Mouse (Mus musculus): ENCODE measurements around the gene Gpr3. TPM values are rescaled to one million over a fixed set of nuclear protein-coding genes. Genes with fewer than 3 reads are reported as not detected.

Gpr3 gene
- total RNA-seq, 2 experiments from 2014 or later = 0.36 to 0.99 TPM

- peak; percentile 58 for DNase-seq
These were observed 14.5 kb downstream of the Gpr3 start for GRCm38 (mm10) chr4:133197801-133198286.

- no peak for DNase-seq
These were observed 15.0 kb downstream of the Gpr3 start for GRCm38 (mm10) chr4:133197355-133197754.

DNA sequence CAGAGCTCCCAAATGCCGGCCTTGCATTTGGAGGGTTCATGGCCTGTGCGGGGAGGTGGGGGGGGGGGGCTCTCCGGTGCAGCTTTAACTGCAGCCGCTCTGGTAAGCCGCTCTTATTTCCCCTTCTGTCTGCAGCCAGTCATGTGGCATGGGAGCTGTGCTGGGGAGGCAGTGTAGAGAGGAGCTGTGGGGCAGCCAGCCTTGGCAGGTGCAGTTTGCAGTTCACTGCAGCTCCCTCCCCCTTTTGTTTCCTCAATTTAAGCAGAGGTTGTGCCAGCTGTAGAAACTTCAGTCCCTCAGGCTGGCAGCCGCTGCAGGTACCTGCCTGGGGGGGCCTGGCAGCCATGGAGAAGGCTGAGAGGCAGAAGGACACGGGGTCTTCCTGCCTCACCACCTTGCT lies 15.5 kb downstream of the Gpr3 start:
- DNase-seq = no peak

- no peak for DNase-seq
These were observed 16.2 kb downstream of the Gpr3 start for GRCm38 (mm10) chr4:133196136-133196535.

DNA sequence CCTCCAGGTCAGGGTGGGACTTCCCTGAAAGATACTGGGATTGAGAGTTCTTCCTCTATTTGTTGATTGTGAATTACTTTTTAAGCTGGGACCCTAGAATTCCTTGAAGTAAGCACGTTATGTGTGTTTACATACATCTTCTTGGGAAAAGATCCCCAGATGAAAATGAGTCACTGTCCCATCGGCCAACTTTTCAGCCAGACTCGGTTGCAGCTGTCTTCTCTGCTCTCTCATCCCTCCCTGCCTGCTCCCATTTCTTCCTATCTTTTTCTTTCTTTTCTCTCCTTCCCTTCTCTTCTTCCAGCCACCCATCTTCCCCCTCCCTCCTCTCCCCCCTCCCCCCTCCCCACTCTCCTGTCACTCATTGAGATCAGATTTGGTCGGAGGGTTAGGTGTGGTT lies 17.3 kb downstream of the Gpr3 start:
- DNase-seq = no peak

DNA sequence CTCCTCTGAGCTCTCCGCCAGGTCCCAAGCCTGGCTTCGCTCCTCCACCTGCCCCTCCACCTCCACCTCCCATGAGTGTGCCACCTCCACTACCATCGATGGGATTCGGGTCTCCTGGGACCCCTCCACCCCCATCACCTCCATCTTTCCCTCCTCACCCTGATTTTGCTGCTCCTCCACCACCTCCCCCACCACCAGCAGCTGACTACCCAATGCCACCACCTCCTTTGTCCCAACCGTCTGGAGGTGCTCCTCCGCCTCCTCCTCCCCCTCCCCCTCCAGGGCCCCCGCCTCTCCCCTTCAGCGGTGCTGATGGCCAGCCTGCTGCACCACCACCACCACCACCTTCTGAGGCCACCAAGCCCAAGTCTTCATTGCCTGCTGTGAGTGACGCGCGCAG lies 17.9 kb downstream of the Gpr3 start:
- DNase-seq = no peak

GRCm38 (mm10) chr4:133189396-133189795 lies 22.9 kb downstream of the Gpr3 start:
- no peak for DNase-seq

- no peak for DNase-seq
These were observed 25.5 kb downstream of the Gpr3 start for GRCm38 (mm10) chr4:133186856-133187255.

GRCm38 (mm10) chr4:133185893-133186292 lies 26.4 kb downstream of the Gpr3 start:
- DNase-seq = no peak

- DNase-seq = peak; percentile 73
These were observed 27.3 kb downstream of the Gpr3 start for GRCm38 (mm10) chr4:133184898-133185665.

GRCm38 (mm10) chr4:133184031-133184897 lies 28.1 kb downstream of the Gpr3 start:
- DNase-seq = no peak

DNA sequence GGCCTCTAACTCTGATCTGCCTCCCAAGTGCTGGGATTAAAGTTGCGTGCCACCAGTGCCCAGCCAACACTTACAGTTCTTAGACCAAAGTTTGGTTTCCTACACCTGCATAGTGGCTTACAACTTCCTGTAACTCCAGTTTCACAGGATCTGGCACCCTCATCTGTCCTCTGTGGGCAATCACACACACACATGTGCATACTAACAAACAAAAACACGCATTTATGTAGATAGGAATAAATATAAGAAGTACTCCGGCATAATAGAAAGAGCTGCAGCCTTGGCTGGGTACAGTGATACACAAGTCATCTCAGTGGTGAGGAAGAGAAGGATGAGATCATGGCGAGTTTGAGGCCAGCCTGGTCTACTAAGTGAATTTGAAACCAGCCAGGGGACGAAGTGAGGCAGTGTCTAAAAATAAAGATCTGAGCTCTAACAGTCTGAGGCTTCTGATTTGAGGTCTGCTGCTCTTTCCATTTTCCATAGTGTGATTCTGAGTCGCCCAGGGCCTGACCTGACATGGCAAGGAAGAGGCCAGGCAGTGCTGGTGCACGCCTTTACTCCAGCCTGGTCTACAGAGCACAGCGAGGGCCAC lies 29.8 kb downstream of the Gpr3 start:
- DNase-seq = no peak

GRCm38 (mm10) chr4:133179258-133179657 lies 33.1 kb downstream of the Gpr3 start:
- no peak for DNase-seq

- no peak for DNase-seq
These were observed 34.0 kb downstream of the Gpr3 start for GRCm38 (mm10) chr4:133178305-133178704.

DNA sequence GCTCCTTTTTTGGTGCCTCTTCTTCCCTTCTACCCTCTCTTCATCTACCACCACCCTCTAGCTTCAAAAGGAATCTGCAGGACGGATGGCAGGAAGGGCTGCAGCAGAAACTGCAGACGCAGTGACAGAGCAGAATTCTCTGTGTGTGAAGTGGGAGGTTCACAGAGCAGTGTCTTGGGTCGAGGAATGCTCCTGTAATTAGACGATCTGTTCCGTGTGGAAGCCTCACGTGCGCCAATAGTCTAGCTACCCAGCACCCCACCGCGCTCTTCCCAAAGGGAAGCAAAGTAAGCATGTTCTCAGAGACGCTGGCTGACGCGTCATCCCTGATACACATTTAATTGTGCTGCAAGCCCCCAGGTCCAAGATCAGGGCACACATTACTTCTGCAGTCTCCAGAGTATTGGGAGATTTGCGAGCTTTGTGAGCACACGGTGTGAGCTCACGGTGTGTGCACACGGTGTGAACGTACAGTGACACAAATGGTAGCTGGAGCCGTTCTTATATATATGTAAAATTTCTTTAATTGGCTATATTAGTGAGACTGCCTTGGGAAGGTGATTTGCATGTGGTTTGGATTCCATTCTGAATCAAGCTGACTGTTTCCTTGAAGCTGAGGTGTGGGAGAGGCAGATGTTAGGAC lies 35.5 kb downstream of the Gpr3 start:
- DNase-seq = no peak

DNA sequence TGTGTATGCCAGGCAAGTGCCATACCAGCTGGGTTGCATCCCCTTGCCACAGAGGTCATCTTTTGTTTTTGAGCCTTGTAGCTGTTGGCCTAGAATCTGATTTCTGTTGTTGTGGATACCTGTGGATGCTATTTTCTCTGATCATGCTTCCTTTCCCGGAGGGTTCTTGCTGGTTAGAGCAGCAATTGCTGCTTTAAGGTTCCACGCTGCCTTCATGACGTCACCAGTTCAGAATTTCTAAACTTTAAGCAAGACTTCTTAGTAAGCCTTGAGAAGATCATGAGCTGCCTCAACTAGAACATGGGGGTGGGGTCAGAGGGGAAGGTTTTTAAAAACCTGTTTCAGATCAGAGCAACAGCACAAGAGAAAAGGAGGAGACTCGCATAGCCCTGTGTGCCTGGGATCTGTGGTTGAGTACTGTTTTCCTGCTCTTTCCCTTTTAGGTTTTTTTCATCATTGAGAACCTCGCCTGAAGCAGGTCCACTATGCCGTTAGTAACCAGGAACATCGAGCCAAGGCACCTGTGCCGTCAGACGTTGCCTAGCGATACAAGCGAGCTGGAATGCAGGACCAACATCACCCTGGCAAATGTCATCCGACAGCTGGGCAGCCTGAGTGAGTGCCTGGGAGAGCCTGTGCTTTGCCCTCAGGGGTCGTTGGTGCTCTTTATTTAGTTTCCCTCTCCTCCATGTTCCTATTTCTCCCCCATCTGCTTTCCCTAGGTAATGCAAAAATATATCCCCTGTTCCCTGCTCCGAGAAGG lies 36.2 kb downstream of the Gpr3 start:
- DNase-seq = no peak

DNA sequence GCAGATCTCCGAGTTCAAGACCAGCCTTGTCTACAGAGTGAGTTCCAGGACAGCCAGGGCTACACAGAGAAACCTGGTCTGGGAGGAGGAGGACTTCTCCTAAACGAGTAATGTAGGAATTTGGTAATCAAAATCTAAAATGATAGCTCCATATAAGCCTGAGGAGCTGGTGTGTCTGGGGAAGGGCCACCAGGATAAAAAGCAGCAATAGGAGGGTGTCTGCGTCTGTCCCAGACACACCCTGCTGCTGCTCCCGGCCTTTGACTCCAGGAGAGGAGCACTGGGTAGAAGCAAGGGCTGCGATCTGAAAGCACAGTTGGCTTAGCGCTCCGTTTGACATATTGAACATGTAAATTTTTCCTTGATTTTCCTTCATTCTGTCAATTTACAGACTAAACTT lies 37.1 kb downstream of the Gpr3 start:
- DNase-seq = no peak

- DNase-seq = no peak
These were observed 38.0 kb downstream of the Gpr3 start for GRCm38 (mm10) chr4:133174361-133174760.

DNA sequence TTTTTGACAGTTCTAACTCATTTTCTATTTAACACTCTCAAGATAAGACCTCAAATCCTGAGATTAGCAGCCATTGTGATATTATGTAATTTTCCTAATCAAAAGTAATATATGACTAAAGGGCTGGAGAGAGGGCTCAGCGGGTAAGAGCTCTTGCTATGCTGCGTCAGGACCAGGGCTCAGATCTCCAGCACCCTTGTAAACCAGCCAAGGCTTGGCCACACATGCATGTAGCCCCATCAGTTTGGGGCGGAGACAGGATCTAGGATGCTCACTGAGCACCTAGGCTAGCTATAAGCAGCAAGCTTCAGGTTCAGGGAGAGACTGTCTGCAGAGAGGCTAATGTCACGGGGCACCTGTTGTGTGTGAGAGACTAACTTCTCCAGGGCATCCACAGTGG lies 39.9 kb downstream of the Gpr3 start:
- no peak for DNase-seq

DNA sequence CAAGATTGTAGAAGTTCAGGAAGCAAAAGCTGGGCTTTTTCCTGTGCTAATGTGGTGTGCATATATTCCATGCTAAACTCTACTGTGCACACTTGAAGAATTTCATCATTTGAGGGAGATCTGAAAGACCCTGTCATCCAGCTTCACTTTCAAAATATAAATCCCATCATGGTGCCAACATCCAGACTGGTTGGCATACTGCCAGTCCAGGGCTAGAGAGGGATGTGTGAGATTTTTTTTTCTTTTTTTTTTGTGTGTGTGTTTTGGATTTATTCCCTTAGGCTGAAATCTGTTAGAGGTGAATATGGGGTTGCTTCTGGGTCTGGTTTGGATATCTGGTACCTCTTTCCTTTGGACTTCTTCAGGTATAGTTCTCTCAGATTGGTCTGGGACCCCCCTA lies 41.7 kb downstream of the Gpr3 start:
- DNase-seq = no peak

DNA sequence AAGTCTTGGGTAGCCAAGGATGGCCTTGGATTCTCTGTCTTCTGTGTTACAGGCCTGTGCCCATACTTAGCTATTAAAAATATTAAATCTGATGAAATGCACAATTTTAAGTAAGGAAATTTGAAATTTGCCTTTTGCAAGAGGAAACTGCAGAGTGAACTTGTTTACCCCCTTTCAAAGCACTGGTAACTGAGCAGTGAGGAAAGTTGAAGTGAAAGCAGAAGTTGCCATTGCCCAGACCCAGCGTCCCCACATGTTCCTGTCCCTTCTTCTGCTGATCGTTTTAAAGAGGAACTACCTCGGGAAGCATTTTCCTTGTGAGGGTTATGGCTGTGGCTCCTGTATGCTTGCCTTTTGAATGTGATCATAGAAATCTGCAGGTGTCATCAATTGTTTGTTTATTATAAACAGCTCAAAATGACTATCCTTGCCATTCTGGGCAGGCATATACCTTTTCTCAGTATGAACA lies 42.2 kb downstream of the Gpr3 start:
- no peak for DNase-seq

Measured in adrenal gland, postnatal 10 days (tissue).